Mouse (Mus musculus) frontal cortex, postnatal 25 days (tissue): ENCODE data around the gene Tmem108.

Experiments used
- DNase-seq, 2 experiments: peaks; one replicate each; pipeline ENCODE4 v3.0.0; 2022; ENCODE audit warnings: low spot score in 2 of 2

Gene Tmem108

GRCm38 (mm10) chr9:103549178-103549577 lies 212.5 kb downstream of the Tmem108 start:
- no peak for DNase-seq

GRCm38 (mm10) chr9:103548606-103549005 lies 213.0 kb downstream of the Tmem108 start:
- no peak for DNase-seq

- DNase-seq: no peak
Observed at GRCm38 (mm10) chr9:103546695-103547645, 214.7 kb downstream of the Tmem108 start.

DNA sequence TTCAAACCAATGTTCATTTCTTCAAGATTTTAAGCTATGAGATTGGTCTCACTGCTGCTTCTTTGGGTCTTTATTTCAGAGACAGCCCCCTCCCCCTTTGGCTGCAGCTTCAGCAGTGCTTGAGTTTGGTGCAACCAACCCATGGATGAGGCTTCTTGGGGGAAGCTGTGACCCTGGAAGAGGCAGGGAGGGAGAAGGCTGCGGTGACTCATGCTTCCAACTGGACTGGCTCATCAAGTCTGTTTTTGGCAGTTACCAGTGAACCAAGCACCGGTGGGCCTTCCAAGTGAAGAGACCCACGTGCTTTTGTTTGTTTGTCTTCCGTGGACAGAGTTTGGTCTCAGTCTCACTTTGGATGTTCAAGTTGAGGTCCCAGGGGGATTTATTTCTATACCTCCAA lies 215.9 kb downstream of the Tmem108 start:
- no peak for DNase-seq

- no peak for DNase-seq
Observed at GRCm38 (mm10) chr9:103545271-103545670, 216.4 kb downstream of the Tmem108 start.

DNA sequence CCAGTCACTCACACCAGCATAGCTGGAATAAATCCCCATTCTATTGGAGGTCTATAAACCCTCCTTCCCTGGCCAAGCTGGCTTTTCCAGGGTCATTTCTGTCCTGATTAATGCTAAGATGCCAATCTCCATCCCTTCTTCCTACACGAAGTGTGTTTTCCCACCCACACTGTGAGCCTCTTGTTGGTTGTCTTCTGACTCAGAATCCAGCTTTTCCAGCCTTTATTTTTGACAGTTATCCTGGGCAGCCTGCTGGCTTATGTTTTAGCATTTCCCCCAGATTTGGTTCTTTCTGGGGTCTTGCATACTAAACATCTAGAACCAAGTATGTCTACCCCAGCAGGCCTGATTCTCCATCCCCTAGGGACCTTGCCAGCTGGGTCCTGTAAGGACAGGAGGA lies 217.0 kb downstream of the Tmem108 start:
- no peak for DNase-seq

- DNase-seq: no peak
Observed at GRCm38 (mm10) chr9:103540518-103540917, 221.1 kb downstream of the Tmem108 start.

DNA sequence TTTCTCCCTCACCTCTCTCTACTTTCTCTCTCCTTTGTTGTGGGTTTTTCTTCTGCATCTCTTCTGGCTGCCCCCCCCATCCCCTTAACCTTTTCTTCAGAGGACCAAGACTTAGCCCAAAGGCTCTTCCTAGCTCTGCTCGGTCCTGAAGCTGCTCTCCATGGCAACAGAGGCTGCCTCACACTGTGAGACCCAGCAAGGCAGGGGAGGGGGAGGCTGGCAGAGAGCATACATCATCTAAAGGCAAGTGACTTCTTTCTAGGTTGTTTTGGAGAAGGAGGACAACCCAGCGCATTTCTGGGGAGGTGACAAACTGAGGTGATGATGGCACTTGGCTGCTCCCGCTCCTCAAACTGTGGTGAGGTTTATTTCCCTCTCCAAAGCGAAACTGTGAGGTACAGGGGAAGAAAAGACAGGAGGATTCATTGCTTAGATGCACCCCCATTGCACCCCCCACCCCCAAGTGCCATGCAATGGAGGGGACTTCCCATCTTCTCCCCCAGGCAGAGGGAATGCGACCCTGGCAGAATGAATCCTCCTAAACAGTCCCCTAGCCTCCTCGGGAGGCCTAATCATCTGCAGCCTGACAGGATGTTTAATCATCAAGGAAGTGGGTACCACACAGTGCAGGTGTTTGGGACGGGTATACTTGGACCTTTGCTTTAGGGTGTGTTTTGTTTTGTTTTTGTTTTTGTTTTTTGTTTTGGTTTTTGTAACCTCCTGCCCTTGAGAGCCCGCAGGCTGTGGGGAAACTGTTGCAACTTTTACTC lies 223.4 kb downstream of the Tmem108 start:
- DNase-seq: no peak

DNA sequence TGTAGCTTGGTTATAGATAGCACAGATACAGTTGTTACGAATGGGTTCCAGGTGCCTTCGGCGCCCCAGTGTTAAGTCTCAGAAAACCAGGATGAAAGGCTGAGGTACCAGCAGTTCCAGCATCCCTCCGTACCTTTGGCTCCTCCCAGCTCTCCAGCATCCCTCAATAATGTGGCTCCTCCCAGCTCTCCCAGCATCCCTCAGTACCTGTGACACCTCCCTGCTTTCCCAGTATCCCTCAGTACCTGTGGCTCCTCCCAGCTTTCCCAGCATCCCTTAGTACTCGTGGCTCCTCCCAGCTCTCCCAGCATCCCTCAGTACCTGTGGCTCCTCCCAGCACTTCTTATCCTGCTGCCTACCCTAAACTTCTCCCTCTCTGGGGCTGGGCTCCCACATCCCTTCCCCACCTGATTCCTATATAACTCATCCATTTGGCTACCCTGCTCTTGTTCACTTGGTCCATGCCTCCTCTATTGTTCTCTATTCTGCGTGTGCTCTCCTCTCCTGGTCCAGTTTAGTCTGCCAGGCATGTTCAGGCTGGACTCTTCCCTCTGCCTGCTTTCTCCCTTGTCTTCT lies 225.5 kb downstream of the Tmem108 start:
- no peak for DNase-seq

- DNase-seq: no peak
Observed at GRCm38 (mm10) chr9:103525041-103525537, 236.5 kb downstream of the Tmem108 start.

GRCm38 (mm10) chr9:103524600-103524999 lies 237.0 kb downstream of the Tmem108 start:
- DNase-seq: no peak

GRCm38 (mm10) chr9:103523742-103524403 lies 237.8 kb downstream of the Tmem108 start:
- no peak for DNase-seq

DNA sequence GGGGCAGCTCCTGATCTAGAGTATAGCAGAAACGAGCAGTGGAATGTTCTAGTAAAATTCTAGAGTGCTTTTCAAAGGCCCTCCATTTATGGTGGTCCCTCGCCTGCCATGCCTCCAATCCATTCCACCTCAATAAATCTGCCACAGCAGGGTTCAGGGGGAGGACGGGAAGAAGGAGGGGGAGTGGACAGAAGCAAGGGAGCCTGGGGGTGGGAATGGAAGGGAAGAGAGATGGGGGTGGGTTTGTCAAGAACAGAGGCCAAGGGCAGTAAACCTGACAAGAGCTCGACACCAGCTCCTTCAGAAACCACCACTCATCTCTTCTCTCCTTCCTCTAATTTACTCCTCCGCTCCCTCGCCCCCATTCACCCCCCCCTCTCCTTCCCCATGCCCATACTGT lies 238.6 kb downstream of the Tmem108 start:
- DNase-seq: no peak

GRCm38 (mm10) chr9:103513884-103514283 lies 247.8 kb downstream of the Tmem108 start:
- DNase-seq: no peak

- no peak for DNase-seq
Observed at GRCm38 (mm10) chr9:103512257-103512656, 249.4 kb downstream of the Tmem108 start.

GRCm38 (mm10) chr9:103506968-103507584 lies 254.6 kb downstream of the Tmem108 start:
- no peak for DNase-seq

- no peak for DNase-seq
Observed at GRCm38 (mm10) chr9:103505067-103505466, 256.6 kb downstream of the Tmem108 start.

GRCm38 (mm10) chr9:103504646-103505045 lies 257.0 kb downstream of the Tmem108 start:
- DNase-seq: no peak

GRCm38 (mm10) chr9:103503586-103504298 lies 257.9 kb downstream of the Tmem108 start:
- no peak for DNase-seq

GRCm38 (mm10) chr9:103502655-103503054 lies 259.0 kb downstream of the Tmem108 start:
- DNase-seq: no peak
